Mouse (Mus musculus) brain, embryonic 18.5 days (tissue): ENCODE data around the gene Elovl1.

Experiments
- DNase-seq: peaks from one replicate; pipeline ENCODE4 v3.0.0-alpha.2; 2012; ENCODE audit warnings: low read depth, low spot score

The Elovl1 gene

GRCm38 (mm10) chr4:118427768-118428451 is at the start of gene Elovl1:
TSS of gene Elovl1 (plus strand) at chr4:118428093.
- no peak for DNase-seq

GRCm38 (mm10) chr4:118383271-118383670 is 44.6 kb upstream of the Elovl1 start:
- no peak for DNase-seq

- no peak for DNase-seq
Measured at GRCm38 (mm10) chr4:118387316-118387715, 40.6 kb upstream of the Elovl1 start.

GRCm38 (mm10) chr4:118390146-118390545 is 37.7 kb upstream of the Elovl1 start:
- DNase-seq, result no peak

- no peak for DNase-seq
Measured at GRCm38 (mm10) chr4:118394505-118394904, 33.4 kb upstream of the Elovl1 start.

- no peak for DNase-seq
Measured at GRCm38 (mm10) chr4:118395289-118395688, 32.6 kb upstream of the Elovl1 start.

- DNase-seq, result no peak
Measured at GRCm38 (mm10) chr4:118396433-118396832, 31.5 kb upstream of the Elovl1 start.

- DNase-seq, result no peak
Measured at GRCm38 (mm10) chr4:118398400-118398799, 29.5 kb upstream of the Elovl1 start.

GRCm38 (mm10) chr4:118401421-118401820 is 26.5 kb upstream of the Elovl1 start:
- no peak for DNase-seq

- DNase-seq, result no peak
Measured at GRCm38 (mm10) chr4:118401918-118402317, 26.0 kb upstream of the Elovl1 start.

- DNase-seq, result no peak
Measured at GRCm38 (mm10) chr4:118402701-118403100, 25.2 kb upstream of the Elovl1 start.

- peak; percentile 80 for DNase-seq
Measured at GRCm38 (mm10) chr4:118409142-118409900, 18.6 kb upstream of the Elovl1 start, which contains the start of the genes Szt2 and Med8. TSS of gene Szt2 (minus strand) at chr4:118409273. TSS of gene Med8 (plus strand) at chr4:118409337.

GRCm38 (mm10) chr4:118410871-118411270 is 17.0 kb upstream of the Elovl1 start:
- DNase-seq, result no peak

- DNase-seq, result no peak
Measured at GRCm38 (mm10) chr4:118413553-118413952, 14.3 kb upstream of the Elovl1 start.

- DNase-seq, result no peak
Measured at GRCm38 (mm10) chr4:118415779-118416178, 12.1 kb upstream of the Elovl1 start.

GRCm38 (mm10) chr4:118416329-118416728 is 11.6 kb upstream of the Elovl1 start:
- no peak for DNase-seq

- DNase-seq, result no peak
Measured at GRCm38 (mm10) chr4:118417112-118417797, 10.6 kb upstream of the Elovl1 start.

GRCm38 (mm10) chr4:118421384-118421783 is 6.5 kb upstream of the Elovl1 start:
- no peak for DNase-seq

GRCm38 (mm10) chr4:118424541-118425160 is 3.2 kb upstream of the Elovl1 start:
- DNase-seq, result no peak

- DNase-seq, result no peak
Measured at GRCm38 (mm10) chr4:118425374-118425773, 2.5 kb upstream of the Elovl1 start.

GRCm38 (mm10) chr4:118427415-118427767 is 502 bp upstream of the Elovl1 start:
- DNase-seq, result no peak
